Mouse (Mus musculus) adrenal gland, postnatal 10 days (tissue): ENCODE results near the gene Pip5k1b. TPM values are rescaled to one million over a fixed set of nuclear protein-coding genes. Genes with fewer than 3 reads are reported as not detected.

Experiments
- DNase-seq: peaks from one replicate; pipeline ENCODE4 v3.0.0; 2021; ENCODE audit warnings: mixed read lengths
- total RNA-seq, 2 experiments: library from RNA; stranded (reverse); gene quantifications; 2 replicates each; pipeline ENCODE4 v1.2.3; 2021

The Pip5k1b gene
- total RNA-seq, 2 experiments from 2014 or later = 18.8 to 20.0 TPM

DNA sequence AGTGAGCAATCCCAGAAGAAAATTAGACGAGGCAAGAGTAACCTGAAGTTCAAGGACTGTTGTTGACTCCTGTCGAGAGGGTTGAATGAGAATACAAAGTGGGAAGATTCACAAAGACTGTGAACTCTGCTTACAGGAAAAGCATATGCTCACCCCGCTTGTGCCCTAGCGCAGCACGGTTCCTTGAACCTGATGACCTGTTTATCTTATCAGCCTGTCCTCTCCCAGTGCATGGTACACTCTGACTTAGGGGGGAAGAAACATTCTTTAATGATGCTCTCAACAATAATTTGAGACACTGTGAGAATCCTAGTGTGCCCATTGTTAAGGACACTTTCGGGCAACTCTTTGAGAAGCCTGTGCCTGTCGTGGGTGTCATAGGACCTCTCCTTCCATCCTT is 38.6 kb downstream of the Pip5k1b start:
- DNase-seq = no peak

DNA sequence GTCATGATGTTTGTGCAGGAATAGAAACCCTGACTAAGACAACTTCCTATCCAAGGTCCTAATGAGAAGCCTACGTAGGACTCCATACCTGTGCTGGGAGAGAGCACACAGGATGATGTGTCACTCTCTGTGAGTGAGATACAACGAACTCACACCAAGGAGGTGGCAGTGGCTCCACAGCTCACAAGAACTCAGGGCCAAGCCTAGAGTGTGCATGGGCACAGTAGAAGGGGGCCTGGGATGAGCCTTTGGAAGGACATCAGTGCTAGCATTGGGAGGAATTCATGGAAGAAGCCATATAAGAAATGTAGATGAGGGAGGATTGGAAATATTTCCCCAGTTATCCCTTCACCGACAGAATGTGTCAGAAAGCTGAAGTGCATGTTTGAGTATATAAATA is 39.7 kb downstream of the Pip5k1b start:
- DNase-seq = no peak

DNA sequence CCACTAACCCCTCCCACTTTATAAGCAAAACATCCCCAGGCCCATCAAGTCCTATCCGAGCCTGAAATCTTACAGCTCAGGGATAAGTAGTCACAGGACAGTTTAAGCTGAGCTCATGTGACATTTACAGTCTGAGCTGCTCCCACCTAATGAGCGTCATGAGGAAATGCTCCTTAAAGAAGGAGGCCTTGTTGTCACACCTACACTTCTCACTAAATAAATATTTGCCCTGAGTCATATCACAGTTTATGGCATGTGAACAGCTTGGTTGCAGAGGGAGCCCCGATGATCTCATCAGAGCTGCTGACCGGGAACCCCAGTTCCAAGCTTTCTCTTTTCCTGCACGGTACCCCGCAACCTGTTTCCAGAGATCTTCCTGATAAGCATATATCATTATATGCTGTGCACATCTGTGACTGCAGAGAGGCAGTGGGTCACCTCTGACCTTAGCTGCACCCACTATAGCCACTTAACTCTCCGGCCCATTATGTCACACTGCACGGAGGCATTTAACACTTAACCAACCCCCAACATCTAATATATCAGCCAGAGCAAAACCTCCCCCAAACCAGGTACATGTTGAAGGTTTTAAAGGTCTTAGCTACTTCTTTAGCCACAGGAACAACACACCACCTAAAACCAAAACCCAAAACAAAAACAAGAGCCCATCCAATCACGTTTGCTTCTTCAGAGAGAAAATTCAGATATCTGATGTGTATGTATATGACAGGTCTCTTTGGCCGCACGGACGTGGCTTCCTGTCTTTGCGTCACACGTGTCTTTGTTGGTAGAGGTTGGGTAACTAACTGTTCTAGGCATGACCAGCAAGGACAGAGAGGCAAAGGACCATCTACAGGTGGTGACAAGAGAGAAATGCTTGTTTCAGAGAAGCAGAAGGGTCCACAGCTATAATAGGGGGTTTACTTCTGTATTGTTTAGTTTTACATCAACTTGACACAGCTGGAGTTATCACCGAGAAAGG is 40.7 kb downstream of the Pip5k1b start:
- no peak for DNase-seq

DNA sequence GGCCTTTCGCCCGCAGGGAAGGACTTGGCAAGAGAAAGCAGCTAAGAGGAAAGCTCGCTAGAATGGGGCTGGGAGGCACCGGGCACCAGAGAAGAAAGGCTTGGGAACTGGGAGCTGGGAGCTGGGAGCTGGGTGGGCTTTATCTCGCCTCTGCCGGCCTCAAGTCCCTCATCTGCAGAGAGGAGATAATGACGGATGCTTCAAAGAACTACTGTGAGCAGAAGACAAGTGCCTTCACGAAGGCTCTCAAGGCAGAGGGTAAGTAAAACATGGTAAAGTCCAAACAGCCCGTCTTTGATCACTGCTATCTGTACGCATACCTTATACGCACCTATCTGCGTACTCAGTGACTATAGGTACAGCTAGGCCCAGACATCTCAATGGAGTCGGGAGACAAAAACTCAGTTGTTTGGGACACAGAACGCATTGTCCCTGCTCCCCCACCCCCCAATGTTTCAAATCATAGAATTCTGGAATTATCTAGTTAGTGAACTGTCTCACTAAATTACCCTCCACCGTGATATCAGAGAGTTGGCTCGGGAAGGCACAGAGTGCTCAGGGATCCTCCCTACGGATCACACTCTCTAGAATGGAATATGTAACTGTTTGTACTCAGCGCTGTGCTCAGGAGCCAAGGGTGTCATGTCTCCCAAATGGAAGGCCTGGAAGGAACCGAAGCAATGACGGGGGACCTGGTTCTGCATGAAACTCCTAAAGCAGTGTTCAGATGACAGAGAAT is 42.4 kb downstream of the Pip5k1b start:
- DNase-seq = no peak

GRCm38 (mm10) chr19:24511939-24512338 is 43.7 kb downstream of the Pip5k1b start:
- no peak for DNase-seq

DNA sequence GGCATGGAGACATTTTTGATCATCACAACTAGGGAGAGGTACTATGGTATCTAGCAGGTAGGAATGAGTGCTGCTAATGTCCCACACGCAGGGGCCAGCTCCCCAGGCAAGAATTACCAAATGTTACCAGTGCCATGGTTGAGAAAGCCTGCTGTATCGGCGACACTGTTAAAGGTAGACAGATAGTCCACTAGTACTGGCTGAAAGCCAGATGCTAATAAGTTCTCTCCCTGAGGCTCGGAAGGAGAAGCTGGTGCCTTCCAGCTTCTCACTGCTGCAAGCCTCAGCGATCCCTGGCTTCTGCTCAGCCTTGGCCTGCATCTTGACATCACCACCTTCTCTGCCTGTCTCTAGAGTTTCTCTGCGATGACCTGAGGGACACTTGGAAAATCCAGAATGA is 46.3 kb downstream of the Pip5k1b start:
- no peak for DNase-seq

GRCm38 (mm10) chr19:24508087-24508767 is 47.4 kb downstream of the Pip5k1b start:
- no peak for DNase-seq

GRCm38 (mm10) chr19:24502736-24503421 is 52.8 kb downstream of the Pip5k1b start:
- no peak for DNase-seq

DNA sequence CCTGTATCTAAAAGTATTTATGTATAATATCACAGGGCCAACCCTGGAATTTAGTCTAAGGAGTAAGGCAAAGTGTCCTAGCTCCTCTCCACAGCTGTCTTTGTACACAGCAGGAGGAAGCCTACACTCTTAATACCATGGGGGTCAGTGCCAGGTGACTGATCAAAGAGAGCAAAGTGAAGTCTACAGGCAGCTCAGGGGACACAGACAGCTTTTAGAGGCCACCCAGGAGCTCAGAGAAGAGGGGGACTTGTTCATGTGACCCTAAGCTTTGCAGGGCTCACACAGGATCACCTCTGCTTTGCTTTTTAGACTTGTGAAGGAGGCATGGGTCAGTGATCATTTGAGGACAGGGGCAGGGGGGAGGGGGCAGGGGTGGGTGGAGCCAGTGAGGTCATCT is 54.1 kb downstream of the Pip5k1b start:
- no peak for DNase-seq

DNA sequence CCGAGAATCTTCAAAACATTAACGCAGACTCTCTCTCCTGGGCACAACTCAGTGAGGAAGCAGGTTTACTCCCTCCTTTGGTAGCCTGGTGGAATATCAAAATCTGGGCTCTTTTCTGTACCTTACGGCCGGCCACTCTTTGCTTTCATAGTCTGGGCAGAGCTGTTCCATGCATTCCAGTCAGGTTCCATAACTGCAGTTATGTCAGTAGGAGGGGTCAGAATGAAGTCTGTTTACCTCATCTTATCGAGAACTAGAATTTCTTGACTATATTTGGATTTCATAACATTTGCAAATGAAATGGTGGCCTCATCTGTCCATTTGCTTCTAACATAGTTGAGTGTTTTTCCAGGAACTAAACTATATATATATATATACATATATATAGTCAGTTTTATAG is 55.2 kb downstream of the Pip5k1b start:
- no peak for DNase-seq

DNA sequence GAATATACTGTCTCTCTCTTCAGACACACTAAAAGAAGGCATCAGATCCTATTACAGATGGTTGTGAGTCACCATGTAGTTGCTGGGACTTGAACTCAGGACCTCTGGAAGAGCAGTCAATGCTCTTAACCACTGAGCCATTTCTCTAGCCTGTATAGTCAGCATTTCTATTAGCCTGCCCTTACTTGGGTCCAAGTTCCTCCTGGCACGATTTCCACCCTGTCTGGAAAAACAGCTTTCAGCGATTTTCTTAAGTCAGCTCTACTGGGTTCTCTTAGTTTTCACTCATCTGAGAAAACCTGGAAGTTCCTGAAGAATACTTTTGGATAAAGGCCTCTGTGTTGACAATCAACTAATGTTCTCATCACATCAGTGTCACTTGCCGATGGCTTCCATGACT is 56.4 kb downstream of the Pip5k1b start:
- no peak for DNase-seq

GRCm38 (mm10) chr19:24493887-24494286 is 61.8 kb downstream of the Pip5k1b start:
- DNase-seq = no peak

GRCm38 (mm10) chr19:24491824-24492223 is 63.8 kb downstream of the Pip5k1b start:
- DNase-seq = no peak

GRCm38 (mm10) chr19:24490275-24490674 is 65.4 kb downstream of the Pip5k1b start:
- no peak for DNase-seq

- no peak for DNase-seq
Observed at GRCm38 (mm10) chr19:24486433-24487296, 69.0 kb downstream of the Pip5k1b start.

GRCm38 (mm10) chr19:24484612-24485194 is 71.0 kb downstream of the Pip5k1b start:
- DNase-seq = no peak

GRCm38 (mm10) chr19:24480916-24481315 is 74.8 kb downstream of the Pip5k1b start:
- DNase-seq = no peak

DNA sequence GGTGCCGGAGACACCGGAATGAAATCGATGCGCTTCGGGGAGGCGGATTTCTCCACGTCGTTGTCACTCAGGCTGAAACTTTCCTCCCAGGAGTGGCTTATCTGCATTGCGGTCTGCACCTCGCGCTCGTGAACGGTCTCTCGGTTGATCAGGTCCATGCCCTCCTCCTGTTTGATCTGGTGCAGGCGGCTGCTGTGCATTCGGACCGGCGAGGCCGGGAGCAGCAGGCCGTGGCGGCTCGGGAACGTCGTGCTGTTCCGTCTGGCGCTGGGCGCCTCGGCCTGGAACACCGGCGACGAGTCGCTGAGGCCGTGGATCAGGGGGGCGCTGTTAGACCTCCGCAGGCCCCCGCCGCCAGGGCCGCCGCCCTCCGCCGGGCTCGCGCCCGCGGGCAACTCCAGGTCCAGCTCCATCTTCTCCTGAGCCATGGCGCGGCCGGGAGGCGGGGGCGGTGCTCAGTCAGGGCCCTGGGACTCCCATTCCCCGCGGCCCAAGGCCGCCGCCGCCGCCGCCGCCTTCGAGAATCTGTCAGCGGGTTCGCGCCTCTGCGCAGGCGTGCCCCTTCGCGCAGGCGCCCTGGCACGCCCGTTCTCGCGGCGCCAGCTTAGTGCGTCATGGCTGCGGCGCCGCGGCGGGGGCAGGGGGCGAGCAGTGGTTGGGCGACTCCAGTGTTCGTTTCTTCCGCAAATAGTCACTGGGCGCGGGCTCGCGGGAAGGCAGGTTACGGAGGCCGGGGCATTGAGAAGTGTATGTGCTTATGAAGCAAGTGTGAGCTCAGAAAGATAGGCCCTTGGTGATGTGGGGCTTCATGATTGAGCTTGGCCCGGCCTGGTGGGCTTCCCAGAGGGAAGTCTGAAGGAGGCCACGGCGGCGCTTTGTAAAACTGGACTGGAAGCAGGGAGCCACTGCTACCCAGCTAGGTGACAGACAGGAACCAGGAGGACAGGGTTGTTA is 78.5 kb downstream of the Pip5k1b start, which contains the start of gene Fam122a:
Gene Fam122a (minus strand): TSS at position 428 of the 954 bp plus-strand sequence.
- peak; percentile 95 for DNase-seq

GRCm38 (mm10) chr19:24476461-24476860 is 79.2 kb downstream of the Pip5k1b start:
- DNase-seq = peak; percentile 53
